Mouse (Mus musculus): ENCODE results near the gene Ahrr. TPM values are rescaled to one million over a fixed set of nuclear protein-coding genes. Genes with fewer than 3 reads are reported as not detected.

Gene Ahrr
- polyA plus RNA-seq, 1 experiment from 2014 or later: 0.36 TPM

DNA sequence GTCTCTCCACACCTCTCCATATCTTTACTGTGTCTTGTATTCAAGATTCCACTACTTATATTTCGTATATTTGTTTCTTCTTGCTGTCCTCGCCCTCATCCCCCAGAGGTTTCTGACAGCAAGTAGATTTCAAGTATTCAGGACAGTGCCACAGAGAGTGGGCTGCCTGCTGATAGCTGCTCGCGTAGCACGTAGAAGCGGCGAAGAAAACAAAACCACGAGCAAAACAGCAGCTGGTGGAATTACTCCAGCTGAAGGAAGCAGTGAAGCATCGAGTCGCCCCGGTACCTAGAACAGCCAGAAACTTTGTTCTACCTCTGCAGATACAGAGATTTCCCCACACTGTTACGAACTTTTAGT lies 83.2 kb downstream of the Ahrr start:
- peaks cover 25% of the 10 kb centered on the region for H3K4me1 ChIP-seq (ENCODE audit: insufficient read depth)
- peak; percentile 24 for DNase-seq

GRCm38 (mm10) chr13:74208317-74208985 lies 83.7 kb downstream of the Ahrr start, which contains the start of gene Exoc3:
TSS of gene Exoc3 (minus strand) at chr13:74208732.
- peak within 1 kb of the TSS; percentile 93 for H3K4me2 ChIP-seq (ENCODE audit: low read depth, low read length)
- WGBS (ENCODE audit: insufficient replicate concordance): under 1% methylated on average over 39 of the region's 39 CpGs
- TF ChIP-seq EP300 (IDR thresholded peaks at IDR 0.05; ENCODE audit: low read depth): no peak; the same call in 1 of the 2 replicates
- TF ChIP-seq CTCF (IDR thresholded peaks at IDR 0.05; ENCODE audit: low read depth): no peak
- H3K27me3 ChIP-seq (ENCODE audit: insufficient read depth, low read length): no peaks in the 10 kb centered on the region
- no peaks in the 10 kb centered on the region for H3K9me3 ChIP-seq (ENCODE audit: low read length)
- DNase-seq: peak; percentile 94
- peak within 1 kb of the TSS; percentile 75 for H3K9ac ChIP-seq (replicated peaks)
- ATAC-seq: peak; percentile 99
- peak within 1 kb of the TSS; percentile 85 for H3K4me3 ChIP-seq (ENCODE audit: low read depth, low read length)
- peak within 1 kb of the TSS; percentile 93 for H3K27ac ChIP-seq (ENCODE audit: low read depth)
- peaks cover 8% of the 10 kb centered on the region for H3K36me3 ChIP-seq (replicated peaks; ENCODE audit: insufficient read depth, low read length)
- H3K4me1 ChIP-seq (ENCODE audit: insufficient read depth): peaks cover 25% of the 10 kb centered on the region

More for the DNA sequence above, 83.2 kb downstream of the Ahrr start:
- Histone ChIP-seq H3K9ac (replicated peaks) (peak overlapping the region; percentile 75), H3K36me3 (replicated peaks; ENCODE audit: insufficient read depth, low read length) (peaks cover 3% of the 10 kb centered on the region; the same call in 1 of the 2 replicates), H3K4me2 (ENCODE audit: low read depth, low read length) (peak overlapping the region; percentile 93), H3K9me3 (ENCODE audit: low read length) (no peaks in the 10 kb centered on the region), H3K27ac (ENCODE audit: low read depth) (peak overlapping the region; percentile 93), H3K27me3 (ENCODE audit: insufficient read depth, low read length) (no peaks in the 10 kb centered on the region), H3K4me3 (ENCODE audit: low read depth, low read length) (peak overlapping the region; percentile 85)
- 14% methylated on average over 12 of the region's 12 CpGs for WGBS (ENCODE audit: insufficient replicate concordance)
- ATAC-seq: peak; percentile 37; the same call in 1 of the 2 replicates
- TF ChIP-seq CTCF (IDR thresholded peaks at IDR 0.05; ENCODE audit: low read depth) (no peak), EP300 (IDR thresholded peaks at IDR 0.05; ENCODE audit: low read depth) (no peak)

DNA sequence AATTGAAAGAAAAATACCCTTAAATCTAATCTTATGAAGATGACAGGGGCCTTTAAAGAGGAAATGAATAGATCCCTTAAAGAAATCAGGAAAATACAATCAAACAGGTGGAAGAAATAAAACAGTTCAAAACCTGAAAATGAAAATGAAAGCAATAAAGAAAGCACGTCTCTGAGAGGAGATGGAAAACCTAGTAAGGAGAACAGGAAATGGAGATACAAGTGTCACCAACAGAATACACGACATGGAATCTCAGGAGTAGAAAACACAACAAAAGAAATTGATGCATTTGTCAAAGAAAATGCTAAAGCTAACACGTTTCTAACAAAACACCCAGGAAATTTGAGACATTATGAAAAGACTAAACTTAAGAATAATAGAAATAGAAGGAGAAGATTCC lies 95.7 kb downstream of the Ahrr start:
- Histone ChIP-seq H3K4me1 (ENCODE audit: insufficient read depth) (no peaks in the 10 kb centered on the region), H3K27me3 (ENCODE audit: insufficient read depth, low read length) (no peaks in the 10 kb centered on the region), H3K36me3 (replicated peaks; ENCODE audit: insufficient read depth, low read length) (peaks cover 34% of the 10 kb centered on the region), H3K9me3 (ENCODE audit: low read length) (no peaks in the 10 kb centered on the region), H3K4me2 (ENCODE audit: low read depth, low read length) (no peak overlapping the region), H3K9ac (replicated peaks) (no peak overlapping the region), H3K4me3 (ENCODE audit: low read depth, low read length) (no peak overlapping the region), H3K27ac (ENCODE audit: low read depth) (no peak overlapping the region)
- ATAC-seq: no peak
- WGBS (ENCODE audit: insufficient replicate concordance): 67% methylated on average over 3 of the region's 3 CpGs
- DNase-seq: no peak
- TF ChIP-seq CTCF (IDR thresholded peaks at IDR 0.05; ENCODE audit: low read depth) (no peak), EP300 (IDR thresholded peaks at IDR 0.05; ENCODE audit: low read depth) (no peak)

DNA sequence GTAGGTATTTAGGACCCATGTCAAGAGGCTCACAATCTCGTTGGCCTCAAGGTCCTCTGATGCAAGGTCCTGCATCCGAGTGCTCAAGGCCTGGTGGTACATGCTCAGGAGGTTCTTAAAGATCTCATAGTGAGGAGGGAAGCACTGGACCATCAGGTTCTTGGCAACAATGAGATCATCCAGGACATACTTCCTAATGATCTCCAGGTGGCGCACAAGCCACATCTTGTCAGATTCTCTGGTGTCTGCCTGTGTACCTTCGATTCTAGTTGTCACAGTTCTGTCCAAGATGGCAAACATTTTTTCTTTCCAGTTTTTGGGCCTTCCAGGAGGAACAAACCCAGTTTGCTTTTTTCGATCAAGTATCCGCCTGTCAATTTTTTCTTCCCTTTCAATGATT lies 99.5 kb downstream of the Ahrr start:
- ATAC-seq (no peak), DNase-seq (no peak)
- no peak overlapping the region for H3K27ac ChIP-seq (ENCODE audit: low read depth)
- 73% methylated on average over 6 of the region's 6 CpGs for WGBS (ENCODE audit: insufficient replicate concordance)
- no peak overlapping the region for H3K4me3 ChIP-seq (ENCODE audit: low read depth, low read length)
- no peak overlapping the region for H3K9ac ChIP-seq (replicated peaks)
- peak; percentile 66 for TF ChIP-seq CTCF (IDR thresholded peaks at IDR 0.05; ENCODE audit: low read depth)
- no peak for TF ChIP-seq EP300 (IDR thresholded peaks at IDR 0.05; ENCODE audit: low read depth)
- H3K9me3 ChIP-seq (ENCODE audit: low read length): no peaks in the 10 kb centered on the region
- no peaks in the 10 kb centered on the region for H3K27me3 ChIP-seq (ENCODE audit: insufficient read depth, low read length)
- peaks cover 38% of the 10 kb centered on the region for H3K36me3 ChIP-seq (replicated peaks; ENCODE audit: insufficient read depth, low read length)
- no peak overlapping the region for H3K4me2 ChIP-seq (ENCODE audit: low read depth, low read length)
- H3K4me1 ChIP-seq (ENCODE audit: insufficient read depth): no peaks in the 10 kb centered on the region

DNA sequence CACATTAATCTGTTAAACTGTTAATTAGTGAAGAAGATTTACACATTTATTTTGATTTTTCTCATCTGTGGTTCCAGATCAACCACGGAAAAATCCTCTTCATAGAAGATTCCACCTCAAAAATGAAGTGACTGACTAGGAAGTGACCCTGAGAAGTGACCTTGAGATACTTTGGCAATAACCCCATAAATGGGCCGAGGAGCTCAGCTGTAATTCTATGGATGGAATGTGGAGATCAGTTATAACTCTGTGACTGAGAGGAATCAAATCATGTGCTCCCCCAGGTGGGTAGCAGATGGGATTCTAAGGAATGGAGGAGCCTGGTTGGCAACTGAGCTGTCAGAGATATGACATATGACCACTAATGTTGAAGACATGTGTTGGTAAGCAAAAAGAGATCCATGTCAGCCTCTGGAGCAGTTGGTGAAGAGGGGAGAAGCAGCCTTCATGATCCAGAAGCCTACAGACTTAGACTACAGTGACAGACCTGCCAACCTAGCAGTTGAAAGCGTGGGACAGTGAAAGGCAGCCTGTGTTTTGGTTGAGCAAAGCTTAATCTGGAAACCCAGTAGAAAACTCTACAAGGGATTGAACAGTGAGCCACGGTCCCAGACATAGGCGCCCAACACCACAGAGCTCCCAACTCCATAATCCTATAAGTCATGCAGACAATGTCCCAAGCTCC lies 109.0 kb downstream of the Ahrr start:
- H3K9ac ChIP-seq (replicated peaks): no peak overlapping the region
- H3K4me2 ChIP-seq (ENCODE audit: low read depth, low read length): no peak overlapping the region
- peaks cover 28% of the 10 kb centered on the region for H3K36me3 ChIP-seq (replicated peaks; ENCODE audit: insufficient read depth, low read length)
- no peaks in the 10 kb centered on the region for H3K9me3 ChIP-seq (ENCODE audit: low read length)
- no peaks in the 10 kb centered on the region for H3K27me3 ChIP-seq (ENCODE audit: insufficient read depth, low read length)
- DNase-seq: no peak
- H3K27ac ChIP-seq (ENCODE audit: low read depth): no peak overlapping the region
- 82% methylated on average over 5 of the region's 5 CpGs for WGBS (ENCODE audit: insufficient replicate concordance)
- H3K4me3 ChIP-seq (ENCODE audit: low read depth, low read length): no peak overlapping the region
- H3K4me1 ChIP-seq (ENCODE audit: insufficient read depth): no peaks in the 10 kb centered on the region
- no peak for TF ChIP-seq CTCF (IDR thresholded peaks at IDR 0.05; ENCODE audit: low read depth)
- no peak for TF ChIP-seq EP300 (IDR thresholded peaks at IDR 0.05; ENCODE audit: low read depth)
- ATAC-seq: no peak

GRCm38 (mm10) chr13:74172036-74172435 lies 120.1 kb downstream of the Ahrr start:
- H3K36me3 ChIP-seq (replicated peaks; ENCODE audit: insufficient read depth, low read length): peaks cover 29% of the 10 kb centered on the region
- 87% methylated on average over 5 of the region's 5 CpGs for WGBS (ENCODE audit: insufficient replicate concordance)

More at GRCm38 (mm10) chr13:74172036-74172435, 120.1 kb downstream of the Ahrr start:
- TF ChIP-seq CTCF (IDR thresholded peaks at IDR 0.05; ENCODE audit: low read depth) (no peak), EP300 (IDR thresholded peaks at IDR 0.05; ENCODE audit: low read depth) (no peak)
- Histone ChIP-seq H3K4me3 (ENCODE audit: low read depth, low read length) (no peak overlapping the region), H3K4me1 (ENCODE audit: insufficient read depth) (peaks cover under 1% of the 10 kb centered on the region), H3K27ac (ENCODE audit: low read depth) (no peak overlapping the region), H3K9ac (replicated peaks) (no peak overlapping the region), H3K4me2 (ENCODE audit: low read depth, low read length) (no peak overlapping the region), H3K27me3 (ENCODE audit: insufficient read depth, low read length) (no peaks in the 10 kb centered on the region), H3K9me3 (ENCODE audit: low read length) (no peaks in the 10 kb centered on the region)
- no peak for DNase-seq
- ATAC-seq: no peak
